23 mouse cellular contexts compared by ENCODE assay signal in the genomic region with DNA sequence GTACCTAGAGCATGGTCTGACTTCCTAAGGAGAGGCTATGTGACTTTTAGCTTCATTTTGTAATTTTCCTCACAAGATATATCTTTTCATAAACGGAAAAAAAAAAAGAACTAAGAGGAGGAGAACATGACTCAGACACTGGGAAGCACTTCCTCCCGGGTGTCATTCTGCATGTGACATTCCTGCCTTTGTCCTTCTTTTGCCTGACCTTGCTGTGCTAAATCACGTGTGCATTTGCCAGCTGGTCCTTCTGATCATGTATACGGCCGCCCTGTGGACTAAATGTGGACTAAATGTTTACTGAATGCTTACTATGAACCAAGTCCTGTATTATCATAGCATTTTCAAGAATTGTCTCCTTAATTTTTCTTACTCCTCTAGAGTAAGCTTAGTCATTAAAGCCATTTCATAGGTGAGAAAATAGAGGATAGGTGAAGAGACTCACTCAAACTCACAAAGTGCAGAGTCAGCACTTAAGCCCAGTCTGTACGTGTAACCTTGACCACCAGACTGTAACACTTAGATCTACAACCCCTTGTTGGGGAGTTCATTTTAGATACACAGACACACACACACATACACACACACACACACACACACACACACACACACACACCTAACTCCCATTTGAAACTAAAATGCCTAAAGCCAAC. TPM values are rescaled to one million over a fixed set of nuclear protein-coding genes. Genes with fewer than 3 reads are reported as not detected.
DNase-seq lines count a peak whose midpoint lies in the region; ATAC-seq and TF ChIP-seq lines count a peak whose summit lies in the region.
"Had no signal": no experiment of that assay in that cellular context is flagged by ENCODE, and none has a peak within 500 bp of the region (broad histone marks: within the 10 kb centered on the region; RNA-seq: fewer than 3 reads in every experiment).

No protein-coding gene starts in this region.

- no peak for TF ChIP-seq EP300 in stomach, postnatal 0 days (optimal IDR thresholded peaks at IDR 0.05)

- H3K27ac ChIP-seq in midbrain, postnatal 0 days (ENCODE audit: low read depth, low read length), result no peak overlapping the region
- no peak overlapping the region for H3K27ac ChIP-seq in midbrain, embryonic 14.5 days (replicated peaks; ENCODE audit: low read depth, low read length)
- H3K27ac ChIP-seq in stomach, postnatal 0 days (replicated peaks), result no peak overlapping the region
- H3K27ac ChIP-seq: gastrocnemius, adult 2 months; heart, embryonic 15.5 days; midbrain, embryonic 15.5 days; neural tube, embryonic 15.5 days had no signal

- WGBS in midbrain, postnatal 0 days, result 75% methylated on average over 6 of the region's 6 CpGs
- 83% methylated on average over 6 of the region's 6 CpGs for WGBS in midbrain, embryonic 14.5 days
- whole genome bisulfite sequencing in stomach, postnatal 0 days, result 64% methylated on average over 6 of the region's 6 CpGs

- no peaks in the 10 kb centered on the region for H3K9me3 ChIP-seq in midbrain, postnatal 0 days (ENCODE audit: low read length)
- no peaks in the 10 kb centered on the region for H3K9me3 ChIP-seq in midbrain, embryonic 14.5 days (ENCODE audit: control insufficient read depth, low read length)
- no peaks in the 10 kb centered on the region for H3K9me3 ChIP-seq in stomach, postnatal 0 days (ENCODE audit: control insufficient read depth, low read length)
- H3K9me3 ChIP-seq: heart, embryonic 15.5 days; megakaryocyte, embryonic 14.5 days; midbrain, embryonic 15.5 days; neural tube, embryonic 15.5 days had no signal

- H3K4me2 ChIP-seq in midbrain, postnatal 0 days (ENCODE audit: low read depth, low read length, poor library complexity, severe bottlenecking), result no peak overlapping the region
- no peak overlapping the region for H3K4me2 ChIP-seq in midbrain, embryonic 14.5 days (ENCODE audit: low read length)
- H3K4me2 ChIP-seq in stomach, postnatal 0 days (replicated peaks; ENCODE audit: low read depth), result no peak overlapping the region
- H3K4me2 ChIP-seq: heart, embryonic 15.5 days; liver, embryonic 11.5 days; midbrain, embryonic 15.5 days; neural tube, embryonic 15.5 days had no signal

- peak; percentile 31 for DNase-seq in adrenal gland, adult 8-10 months
- no peak for DNase-seq in adrenal gland, postnatal 4 days (ENCODE audit: low spot score in 2 of 2)
- peak; percentile 61 for DNase-seq in heart, adult 11 months
- no peak for DNase-seq in heart, adult 18-20 months
- peak; percentile 50 for DNase-seq in midbrain, postnatal 0 days (ENCODE audit: low spot score)
- DNase-seq in midbrain, embryonic 14.5 days, result no peak
- no peak for DNase-seq in yolk sac, embryonic 10.5 days (ENCODE audit: low spot score)
- no peak for DNase-seq in stomach, postnatal 0 days (ENCODE audit: low spot score)
- DNase-seq: cerebellum, adult 8-10 months; embryo, embryonic 11 days; gastrocnemius, adult 2 months; kidney, adult 2 months; kidney, postnatal 25 days; lung, adult 18-20 months; lung, postnatal 14 days; right cerebral cortex, postnatal 25 days; thymus, adult 18-20 months; thymus, postnatal 4 days had no signal

- no peak overlapping the region for H3K9ac ChIP-seq in midbrain, postnatal 0 days (replicated peaks; ENCODE audit: low read length, poor library complexity, severe bottlenecking)
- no peak overlapping the region for H3K9ac ChIP-seq in midbrain, embryonic 14.5 days (replicated peaks; ENCODE audit: low read length)
- H3K9ac ChIP-seq in stomach, postnatal 0 days (ENCODE audit: low read length), result no peak overlapping the region
- H3K9ac ChIP-seq: heart, embryonic 15.5 days; midbrain, embryonic 15.5 days; neural tube, embryonic 15.5 days had no signal

- ATAC-seq in midbrain, postnatal 0 days (ENCODE audit: low FRiP score), result no peak
- no peak for ATAC-seq in midbrain, embryonic 14.5 days (ENCODE audit: low FRiP score, low TSS enrichment)
- no peak for ATAC-seq in stomach, postnatal 0 days (ENCODE audit: low FRiP score, low TSS enrichment)
- ATAC-seq: midbrain, embryonic 15.5 days had no signal

- H3K4me1 ChIP-seq in midbrain, postnatal 0 days (ENCODE audit: insufficient read depth, low read length), result peaks cover 9% of the 10 kb centered on the region; the same call in 1 of the 2 replicates
- peaks cover 12% of the 10 kb centered on the region for H3K4me1 ChIP-seq in midbrain, embryonic 14.5 days (ENCODE audit: control insufficient read depth, insufficient read depth, low read length)
- peaks cover 10% of the 10 kb centered on the region for H3K4me1 ChIP-seq in stomach, postnatal 0 days (replicated peaks; ENCODE audit: control insufficient read depth, insufficient read depth)

- no peak overlapping the region for H3K4me3 ChIP-seq in midbrain, postnatal 0 days (ENCODE audit: low read depth, low read length)
- H3K4me3 ChIP-seq in midbrain, embryonic 14.5 days (replicated peaks; ENCODE audit: low read depth, low read length), result no peak overlapping the region
- H3K4me3 ChIP-seq in stomach, postnatal 0 days (ENCODE audit: low read depth, low read length), result no peak overlapping the region
- H3K4me3 ChIP-seq: gastrocnemius, adult 2 months; heart, embryonic 15.5 days; megakaryocyte, embryonic 14.5 days; midbrain, embryonic 15.5 days; neural tube, embryonic 15.5 days had no signal

- H3K36me3 ChIP-seq in midbrain, postnatal 0 days (ENCODE audit: insufficient read depth, low read length), result no peaks in the 10 kb centered on the region
- no peaks in the 10 kb centered on the region for H3K36me3 ChIP-seq in midbrain, embryonic 14.5 days (ENCODE audit: control insufficient read depth, insufficient read depth, low read length)
- H3K36me3 ChIP-seq in stomach, postnatal 0 days (ENCODE audit: control insufficient read depth, insufficient read depth, low read length), result no peaks in the 10 kb centered on the region
- H3K36me3 ChIP-seq: heart, embryonic 15.5 days; midbrain, embryonic 15.5 days; neural tube, embryonic 15.5 days had no signal

- H3K27me3 ChIP-seq in midbrain, postnatal 0 days (ENCODE audit: insufficient read depth, low read length), result no peaks in the 10 kb centered on the region
- H3K27me3 ChIP-seq in midbrain, embryonic 14.5 days (ENCODE audit: control insufficient read depth, insufficient read depth, low read length), result no peaks in the 10 kb centered on the region
- H3K27me3 ChIP-seq in stomach, postnatal 0 days (ENCODE audit: control insufficient read depth, insufficient read depth, low read length), result no peaks in the 10 kb centered on the region
- H3K27me3 ChIP-seq: midbrain, embryonic 15.5 days; neural tube, embryonic 15.5 days had no signal

- no peak for TF ChIP-seq CTCF in midbrain, postnatal 0 days (IDR thresholded peaks at IDR 0.05)
- TF ChIP-seq CTCF in stomach, postnatal 0 days (IDR thresholded peaks at IDR 0.05; ENCODE audit: low read depth), result no peak

RNA-seq across cellular contexts. Expression of gene Slc12a8, which starts 2.9 kb away (rescaled TPM):
- under 1 TPM; 0.55 to 0.91 (median 0.77) TPM for total RNA-seq in adrenal gland, adult 8-10 months (2022)
- 1 to 10 TPM; 2.4 to 2.6 TPM for total RNA-seq in adrenal gland, postnatal 4 days (2021)
- under 1 TPM; 0.31 to 0.47 TPM for total RNA-seq in heart, adult 18-20 months (2021)
- 0.71 and 0.94 TPM in 2 replicates for total RNA-seq in midbrain, postnatal 0 days (2014; rRNA removed)
- 1.1 and 1.3 TPM in 2 replicates for polyA plus RNA-seq in midbrain, postnatal 0 days (2015; fragmentation: Nextera tagmentation; extraction: Ambion mirVana)
- 0.65 and 0.80 TPM in 2 replicates for polyA plus RNA-seq in midbrain, embryonic 14.5 days (2014; fragmentation: Nextera tagmentation; extraction: Ambion mirVana)
- polyA plus RNA-seq in stomach, postnatal 0 days (2015; fragmentation: Nextera tagmentation; extraction: Ambion mirVana), result 3.0 and 4.0 TPM in 2 replicates

Comparison
In these comparisons a context has a peak if more than half of its experiments do, and no peak if none do; other contexts are left out.
1. DNase-seq: peak in adrenal gland, adult 8-10 months (single experiment), heart, adult 11 months (single experiment) and midbrain, postnatal 0 days (single experiment); none in adrenal gland, postnatal 4 days (0 of 2), heart, adult 18-20 months (0 of 2), midbrain, embryonic 14.5 days (single experiment), yolk sac, embryonic 10.5 days (single experiment) and stomach, postnatal 0 days (single experiment).